8 mouse cellular contexts compared by ENCODE assay signal in the genomic region with DNA sequence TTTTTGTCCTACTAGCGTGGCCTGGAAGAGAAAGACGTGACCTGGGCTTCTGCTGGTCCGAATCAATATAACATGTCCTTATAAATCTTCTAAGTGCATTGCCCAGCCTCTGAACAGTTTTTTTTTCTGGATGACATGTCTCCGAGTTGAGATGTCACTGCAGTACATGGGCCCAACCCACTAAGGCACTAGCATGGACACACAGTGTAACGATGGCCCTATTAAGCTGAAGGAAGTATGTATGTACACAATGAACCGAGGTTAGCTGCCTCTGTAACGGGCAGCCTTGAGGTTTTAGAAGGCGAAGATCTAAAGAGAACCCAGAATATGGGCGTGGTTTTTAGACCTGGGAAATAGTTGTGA. TPM values are rescaled to one million over a fixed set of nuclear protein-coding genes. Genes with fewer than 3 reads are reported as not detected.
DNase-seq lines count a peak whose midpoint lies in the region; ATAC-seq and TF ChIP-seq lines count a peak whose summit lies in the region.

No protein-coding gene starts in this region.

- H3K4me3 ChIP-seq in left cerebral cortex, adult 2 months, result peak overlapping the region; percentile 92
- H3K4me3 ChIP-seq in cortical plate, adult 2 months (ENCODE audit: insufficient read depth, low read length), result peak overlapping the region; percentile 36
- H3K4me3 ChIP-seq in hindbrain, embryonic 16.5 days (ENCODE audit: low read length), result peak overlapping the region; percentile 88
- peak overlapping the region; percentile 84 for H3K4me3 ChIP-seq in midbrain, postnatal 0 days (ENCODE audit: low read depth, low read length)

- peak overlapping the region; percentile 75 for H3K27ac ChIP-seq in left cerebral cortex, adult 2 months
- H3K27ac ChIP-seq in cortical plate, adult 2 months (ENCODE audit: insufficient read depth, low read length), result no peak overlapping the region
- peak overlapping the region; percentile 78 for H3K27ac ChIP-seq in hindbrain, embryonic 16.5 days (ENCODE audit: low read depth, low read length)
- H3K27ac ChIP-seq in midbrain, postnatal 0 days (ENCODE audit: low read depth, low read length), result peak overlapping the region; percentile 72

- no peak for TF ChIP-seq CTCF in left cerebral cortex, adult 2 months (IDR thresholded peaks at IDR 0.05)
- TF ChIP-seq CTCF in cortical plate, adult 2 months (IDR thresholded peaks at IDR 0.05; ENCODE audit: extremely low read depth, insufficient read depth, low read length), result no peak
- no peak for TF ChIP-seq CTCF in midbrain, postnatal 0 days (IDR thresholded peaks at IDR 0.05)

- intact Hi-C loops in left cerebral cortex, adult 2 months (cut with DNase I), result loop anchor here (2.0 to 10.0 kb wide), 3 partner anchors 59 to 227 kb away; a partner anchor contains a TSS

- TF ChIP-seq POLR2A in cortical plate, adult 2 months (IDR thresholded peaks at IDR 0.05; ENCODE audit: extremely low read depth, insufficient read depth, low read length), result no peak

- peak; percentile 4; the same call in 1 of the 2 replicates for ATAC-seq in hindbrain, embryonic 16.5 days
- no peak for ATAC-seq in midbrain, postnatal 0 days (ENCODE audit: low FRiP score)

- H3K4me2 ChIP-seq in hindbrain, embryonic 16.5 days (ENCODE audit: low read length), result peak overlapping the region; percentile 96
- peak overlapping the region; percentile 92 for H3K4me2 ChIP-seq in midbrain, postnatal 0 days (ENCODE audit: low read depth, low read length, poor library complexity, severe bottlenecking)

- H3K9ac ChIP-seq in hindbrain, embryonic 16.5 days (ENCODE audit: low read depth, low read length), result peak overlapping the region; percentile 86
- H3K9ac ChIP-seq in midbrain, postnatal 0 days (replicated peaks; ENCODE audit: low read length, poor library complexity, severe bottlenecking), result peak overlapping the region; percentile 79

- WGBS in hindbrain, embryonic 16.5 days, result 9% methylated on average over 9 of the region's 9 CpGs
- WGBS in midbrain, postnatal 0 days, result 11% methylated on average over 9 of the region's 9 CpGs

- H3K9me3 ChIP-seq in hindbrain, embryonic 16.5 days (ENCODE audit: control insufficient read depth, low read length), result no peaks in the 10 kb centered on the region
- H3K9me3 ChIP-seq in midbrain, postnatal 0 days (ENCODE audit: low read length), result no peaks in the 10 kb centered on the region

- no peaks in the 10 kb centered on the region; the same call in 1 of the 2 replicates for H3K36me3 ChIP-seq in hindbrain, embryonic 16.5 days (ENCODE audit: control insufficient read depth, insufficient read depth, low read length)
- H3K36me3 ChIP-seq in midbrain, postnatal 0 days (ENCODE audit: insufficient read depth, low read length), result no peaks in the 10 kb centered on the region

- peaks cover 4% of the 10 kb centered on the region; the same call in 1 of the 2 replicates for H3K4me1 ChIP-seq in cortical plate, adult 2 months (ENCODE audit: control insufficient read depth, insufficient read depth, low read length)
- H3K4me1 ChIP-seq in hindbrain, embryonic 16.5 days (ENCODE audit: control insufficient read depth, insufficient read depth, low read depth, low read length), result peaks cover 9% of the 10 kb centered on the region
- 0 out of 2 replicates have a peak, but pooled peaks cover 3% of the 10 kb centered on the region for H3K4me1 ChIP-seq in midbrain, postnatal 0 days (ENCODE audit: insufficient read depth, low read length)

- no peaks in the 10 kb centered on the region for H3K27me3 ChIP-seq in hindbrain, embryonic 16.5 days (replicated peaks; ENCODE audit: control insufficient read depth, insufficient read depth, low read length)
- peaks cover 3% of the 10 kb centered on the region; the same call in 1 of the 2 replicates for H3K27me3 ChIP-seq in midbrain, postnatal 0 days (ENCODE audit: insufficient read depth, low read length)

- no peak for DNase-seq in left cerebral cortex, adult 2 months (ENCODE audit: extremely low spot score in 1 of 2, low spot score in 2 of 2)
- DNase-seq in left cerebral cortex, adult 18-20 months (ENCODE audit: low spot score in 2 of 2), result no peak
- no peak for DNase-seq in midbrain, postnatal 0 days (ENCODE audit: low spot score)
- DNase-seq in layer of hippocampus, postnatal 14 days (ENCODE audit: low spot score in 2 of 2), result no peak
- no peak for DNase-seq in right cerebral cortex, postnatal 25 days
- DNase-seq in MN1 (ENCODE audit: low spot score), result no peak

RNA-seq across cellular contexts. Expression of a gene that starts 0.6 kb away (rescaled TPM):
- 10 to 100 TPM; 55.4 to 59.9 TPM for total RNA-seq in left cerebral cortex, adult 2 months (2021)
- 10 to 100 TPM; 54.2 to 60.8 TPM for total RNA-seq in left cerebral cortex, adult 18-20 months (2021)
- polyA plus RNA-seq in cortical plate, adult 2 months (2012; rRNA removed), result 92.7 and 104 TPM in 2 replicates
- polyA plus RNA-seq in hindbrain, embryonic 16.5 days (2015; fragmentation: Nextera tagmentation; extraction: Ambion mirVana), result 53.2 and 56.7 TPM in 2 replicates
- 60.7 and 95.4 TPM in 2 replicates for total RNA-seq in midbrain, postnatal 0 days (2014; rRNA removed)
- polyA plus RNA-seq in midbrain, postnatal 0 days (2015; fragmentation: Nextera tagmentation; extraction: Ambion mirVana), result 49.8 and 51.0 TPM in 2 replicates
- total RNA-seq in layer of hippocampus, postnatal 14 days (2021), result 10 to 100 TPM; 53.1 to 54.0 TPM

RNA-seq across cellular contexts. Expression of a gene that starts 45.8 kb away (rescaled TPM):
- total RNA-seq in left cerebral cortex, adult 2 months (2021), result not detected
- not detected for total RNA-seq in left cerebral cortex, adult 18-20 months (2021)
- polyA plus RNA-seq in cortical plate, adult 2 months (2012; rRNA removed), result 0.44 and 0.47 TPM in 2 replicates
- 0.86 and 1.2 TPM in 2 replicates for polyA plus RNA-seq in hindbrain, embryonic 16.5 days (2015; fragmentation: Nextera tagmentation; extraction: Ambion mirVana)
- total RNA-seq in midbrain, postnatal 0 days (2014; rRNA removed), result not detected in 2 replicates
- polyA plus RNA-seq in midbrain, postnatal 0 days (2015; fragmentation: Nextera tagmentation; extraction: Ambion mirVana), result 0.21 TPM in 1 of 2 replicates, not detected in the other
- total RNA-seq in layer of hippocampus, postnatal 14 days (2021), result not detected

RNA-seq across cellular contexts. Expression of a gene that starts 58.8 kb away (rescaled TPM):
- total RNA-seq in left cerebral cortex, adult 2 months (2021), result 1 to 10 TPM; 6.8 to 7.2 TPM
- total RNA-seq in left cerebral cortex, adult 18-20 months (2021), result 1 to 10 TPM; 5.4 to 7.2 TPM
- polyA plus RNA-seq in cortical plate, adult 2 months (2012; rRNA removed), result 5.8 and 6.7 TPM in 2 replicates
- 3.1 and 3.4 TPM in 2 replicates for polyA plus RNA-seq in hindbrain, embryonic 16.5 days (2015; fragmentation: Nextera tagmentation; extraction: Ambion mirVana)
- total RNA-seq in midbrain, postnatal 0 days (2014; rRNA removed), result 4.0 and 4.9 TPM in 2 replicates
- 2.1 and 2.5 TPM in 2 replicates for polyA plus RNA-seq in midbrain, postnatal 0 days (2015; fragmentation: Nextera tagmentation; extraction: Ambion mirVana)
- total RNA-seq in layer of hippocampus, postnatal 14 days (2021), result 1 to 10 TPM; 6.5 to 6.9 TPM

Comparison
In these comparisons a context has a peak if more than half of its experiments do, and no peak if none do; other contexts are left out.
1. H3K4me3 ChIP-seq: peak in every context shown above with its lines; median percentile 92 in left cerebral cortex, adult 2 months; 88 in hindbrain, embryonic 16.5 days; 84 in midbrain, postnatal 0 days; 36 in cortical plate, adult 2 months.